Mouse (Mus musculus) colon, adult 2 months (tissue): ENCODE results near the gene Arl4d. TPM values are rescaled to one million over a fixed set of nuclear protein-coding genes. Genes with fewer than 3 reads are reported as not detected.

Experiments used
- polyA plus RNA-seq: library from polyadenylated mRNA; depleted of rRNA; stranded (reverse); fragments of >200 nt; gene quantifications from 2 replicates; pipeline ENCODE4 v1.2.3, GENCODE M21; 2012; rRNA removed

The Arl4d gene
- 16.9 and 21.0 TPM in 2 replicates for polyA plus RNA-seq

GRCm38 (mm10) chr11:101664825-101665635 is at the start of gene Arl4d:
TSS of gene Arl4d (plus strand) at chr11:101665541.

GRCm38 (mm10) chr11:101626995-101627856 is 38.1 kb upstream of the Arl4d start, which contains the start of gene Rdm1:
TSS of gene Rdm1 (plus strand) at chr11:101627195.

Other genes starting within 250 kb of the Arl4d start
- 15.9 and 18.9 TPM in 2 replicates for gene Aarsd1, start 247.9 kb upstream of the Arl4d start, polyA plus RNA-seq
- 0.09 and 0.55 TPM in 2 replicates for gene Gm27029, start 240.7 kb upstream of the Arl4d start, polyA plus RNA-seq
- gene Rundc1, start 240.5 kb upstream of the Arl4d start, polyA plus RNA-seq, result 25.0 and 27.2 TPM in 2 replicates
- gene Ptges3l, start 240.2 kb upstream of the Arl4d start, polyA plus RNA-seq, result 4.5 TPM in 2 replicates
- gene Rpl27, start 223.2 kb upstream of the Arl4d start, polyA plus RNA-seq, result 403 and 499 TPM in 2 replicates
- 30.8 and 40.3 TPM in 2 replicates for gene Ifi35, start 217.1 kb upstream of the Arl4d start, polyA plus RNA-seq
- 9.7 and 11.0 TPM in 2 replicates for gene Rnd2, start 200.5 kb upstream of the Arl4d start, polyA plus RNA-seq
- 121 and 128 TPM in 2 replicates for gene Vat1, start 199.3 kb upstream of the Arl4d start, polyA plus RNA-seq
- gene Brca1, start 113.6 kb upstream of the Arl4d start, polyA plus RNA-seq, result 0.79 and 0.83 TPM in 2 replicates
- gene Nbr1, start 113.4 kb upstream of the Arl4d start, polyA plus RNA-seq, result 121 and 137 TPM in 2 replicates
- 36.5 and 54.6 TPM in 2 replicates for gene Tmem106a, start 83.3 kb upstream of the Arl4d start, polyA plus RNA-seq
- not detected in 2 replicates for gene Gm11634, start 66.3 kb upstream of the Arl4d start, polyA plus RNA-seq
- 18.5 and 22.8 TPM in 2 replicates for gene Rdm1, start 38.3 kb upstream of the Arl4d start, polyA plus RNA-seq
- gene Dhx8, start 67.4 kb downstream of the Arl4d start, polyA plus RNA-seq, result 9.9 and 11.8 TPM in 2 replicates
- 19.9 and 30.7 TPM in 2 replicates for gene Etv4, start 119.8 kb downstream of the Arl4d start, polyA plus RNA-seq
- 1.3 and 1.7 TPM in 2 replicates for gene Meox1, start 228.8 kb downstream of the Arl4d start, polyA plus RNA-seq